In the genomic region with DNA sequence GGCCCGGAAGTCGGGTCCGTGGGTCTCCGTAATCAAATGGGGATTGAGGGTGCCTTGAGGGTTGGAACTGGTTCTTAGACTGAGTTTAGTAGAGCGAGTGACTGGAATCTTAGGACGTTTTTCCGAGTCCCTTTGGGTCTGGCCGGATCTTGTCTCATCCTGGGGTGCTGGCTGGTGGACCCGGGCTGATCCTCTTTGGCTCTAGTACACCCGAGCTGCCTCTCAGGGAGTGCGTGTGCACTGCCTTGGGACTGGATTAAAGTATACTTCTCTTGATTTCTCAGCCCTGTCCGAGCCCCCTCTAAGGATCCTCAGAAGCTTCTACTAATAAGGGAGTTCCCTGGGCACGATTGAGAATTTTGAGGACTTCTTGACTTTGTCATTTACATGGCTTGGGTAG, we compare ENCODE assay signal across 8 mouse cellular contexts. TPM values are rescaled to one million over a fixed set of nuclear protein-coding genes. Genes with fewer than 3 reads are reported as not detected.
DNase-seq lines count a peak whose midpoint lies in the region; ATAC-seq and TF ChIP-seq lines count a peak whose summit lies in the region.

No protein-coding gene starts in this region.

- H3K4me3 ChIP-seq in lung, embryonic 15.5 days, result peak overlapping the region; percentile 57
- peak overlapping the region; percentile 56 for H3K4me3 ChIP-seq in limb, embryonic 13.5 days
- peak overlapping the region; percentile 88 for H3K4me3 ChIP-seq in small intestine, adult 2 months (ENCODE audit: low read depth, low read length)

- peak; percentile 31; the same call in 1 of the 2 replicates for ATAC-seq in lung, embryonic 15.5 days (ENCODE audit: borderline replicate concordance, extremely low read depth, low FRiP score, low TSS enrichment)
- ATAC-seq in erythroblast, adult 5-6 weeks (replicated peaks; ENCODE audit: low FRiP score, poor library complexity, severe bottlenecking), result peak; percentile 43
- ATAC-seq in limb, embryonic 13.5 days (ENCODE audit: low FRiP score, low read depth), result peak; percentile 2; the same call in 1 of the 2 replicates

- H3K4me2 ChIP-seq in lung, embryonic 15.5 days, result peak overlapping the region; percentile 54
- H3K4me2 ChIP-seq in limb, embryonic 13.5 days (replicated peaks), result peak overlapping the region; percentile 65

- H3K27ac ChIP-seq in lung, embryonic 15.5 days, result peak overlapping the region; percentile 62
- peak overlapping the region; percentile 39; the same call in 1 of the 2 replicates for H3K27ac ChIP-seq in limb, embryonic 13.5 days
- H3K27ac ChIP-seq in small intestine, adult 2 months (ENCODE audit: insufficient read depth, low read depth, low read length), result peak overlapping the region; percentile 27

- H3K27me3 ChIP-seq in lung, embryonic 15.5 days, result no peaks in the 10 kb centered on the region
- peaks cover 33% of the 10 kb centered on the region for H3K27me3 ChIP-seq in limb, embryonic 13.5 days
- no peaks in the 10 kb centered on the region for H3K27me3 ChIP-seq in small intestine, adult 2 months (ENCODE audit: control insufficient read depth, insufficient read depth, low read length)

- H3K9ac ChIP-seq in lung, embryonic 15.5 days, result peak overlapping the region; percentile 65
- peak overlapping the region; percentile 70 for H3K9ac ChIP-seq in limb, embryonic 13.5 days

- no peaks in the 10 kb centered on the region for H3K9me3 ChIP-seq in lung, embryonic 15.5 days
- no peaks in the 10 kb centered on the region for H3K9me3 ChIP-seq in limb, embryonic 13.5 days

- peaks cover 9% of the 10 kb centered on the region; the same call in 1 of the 2 replicates for H3K4me1 ChIP-seq in lung, embryonic 15.5 days
- H3K4me1 ChIP-seq in limb, embryonic 13.5 days, result peaks cover 6% of the 10 kb centered on the region
- no peaks in the 10 kb centered on the region for H3K4me1 ChIP-seq in small intestine, adult 2 months (ENCODE audit: control insufficient read depth, insufficient read depth, insufficient read length, low read length)

- TF ChIP-seq POLR2A in small intestine, adult 2 months (IDR thresholded peaks at IDR 0.05; ENCODE audit: low read depth, low read length), result no peak

- no peak for DNase-seq in lung, postnatal 25 days (ENCODE audit: low spot score)
- DNase-seq in cerebellum, adult 18-20 months, result no peak
- no peak for DNase-seq in T-cell, adult 2 months (ENCODE audit: low spot score)
- no peak for DNase-seq in adrenal gland, adult 18-20 months (ENCODE audit: low spot score in 2 of 2)

- 0 out of 2 replicates have a peak, but pooled peaks cover 11% of the 10 kb centered on the region for H3K36me3 ChIP-seq in lung, embryonic 15.5 days
- no peaks in the 10 kb centered on the region for H3K36me3 ChIP-seq in limb, embryonic 13.5 days
- peaks cover 9% of the 10 kb centered on the region for H3K36me3 ChIP-seq in small intestine, adult 2 months (ENCODE audit: control insufficient read depth, insufficient read depth, low read length)

- WGBS in lung, embryonic 15.5 days, result 18% methylated on average over 13 of the region's 13 CpGs
- WGBS in limb, embryonic 13.5 days, result 19% methylated on average over 13 of the region's 13 CpGs
- WGBS in small intestine, adult 2 months, result 9% methylated on average over 13 of the region's 13 CpGs

- no peak for TF ChIP-seq CTCF in small intestine, adult 2 months (IDR thresholded peaks at IDR 0.05; ENCODE audit: extremely low read depth, insufficient read length, insufficient replicate concordance, low read depth, low read length)

RNA-seq across cellular contexts. Expression of a gene that starts 0.4 kb away (rescaled TPM):
- polyA plus RNA-seq in lung, embryonic 15.5 days (2015; fragmentation: Nextera tagmentation; extraction: Ambion mirVana), result 18.8 and 19.8 TPM in 2 replicates
- 29.9 and 38.6 TPM in 2 replicates for total RNA-seq in erythroblast, adult 5-6 weeks (2015; ENCODE audit: low replicate concordance)
- 34.5 and 55.8 TPM in 2 replicates for total RNA-seq in erythroblast, adult 5-6 weeks (2017; ENCODE audit: low replicate concordance)
- 12.4 and 13.2 TPM in 2 replicates for polyA plus RNA-seq in limb, embryonic 13.5 days (2015; fragmentation: Nextera tagmentation; extraction: Ambion mirVana)
- polyA plus RNA-seq in small intestine, adult 2 months (2012; rRNA removed), result 3.2 and 3.4 TPM in 2 replicates
- 10 to 100 TPM in 1 of 2 experiments, 1 to 10 TPM in 1; 5.1 to 13.2 TPM for total RNA-seq in adrenal gland, adult 18-20 months (2021)

RNA-seq across cellular contexts. Expression of a gene that starts 16.8 kb away (rescaled TPM):
- 0.65 and 1.3 TPM in 2 replicates for polyA plus RNA-seq in lung, embryonic 15.5 days (2015; fragmentation: Nextera tagmentation; extraction: Ambion mirVana)
- not detected in 2 replicates for total RNA-seq in erythroblast, adult 5-6 weeks (2015; ENCODE audit: low replicate concordance)
- total RNA-seq in erythroblast, adult 5-6 weeks (2017; ENCODE audit: low replicate concordance), result 0.77 and 3.3 TPM in 2 replicates
- not detected in 2 replicates for polyA plus RNA-seq in limb, embryonic 13.5 days (2015; fragmentation: Nextera tagmentation; extraction: Ambion mirVana)
- 0.14 and 2.1 TPM in 2 replicates for polyA plus RNA-seq in small intestine, adult 2 months (2012; rRNA removed)
- under 1 TPM; 0.42 to 0.46 TPM for total RNA-seq in adrenal gland, adult 18-20 months (2021)

RNA-seq across cellular contexts. Expression of a gene that starts 46.8 kb away (rescaled TPM):
- polyA plus RNA-seq in lung, embryonic 15.5 days (2015; fragmentation: Nextera tagmentation; extraction: Ambion mirVana), result 48.1 and 52.2 TPM in 2 replicates
- 6.7 and 14.8 TPM in 2 replicates for total RNA-seq in erythroblast, adult 5-6 weeks (2015; ENCODE audit: low replicate concordance)
- 3.4 and 4.6 TPM in 2 replicates for total RNA-seq in erythroblast, adult 5-6 weeks (2017; ENCODE audit: low replicate concordance)
- polyA plus RNA-seq in limb, embryonic 13.5 days (2015; fragmentation: Nextera tagmentation; extraction: Ambion mirVana), result 5.3 and 7.0 TPM in 2 replicates
- 0.36 and 0.46 TPM in 2 replicates for polyA plus RNA-seq in small intestine, adult 2 months (2012; rRNA removed)
- total RNA-seq in adrenal gland, adult 18-20 months (2021), result 10 to 100 TPM; 26.2 to 65.4 TPM
